8 mouse cellular contexts compared by ENCODE assay signal in the genomic region with DNA sequence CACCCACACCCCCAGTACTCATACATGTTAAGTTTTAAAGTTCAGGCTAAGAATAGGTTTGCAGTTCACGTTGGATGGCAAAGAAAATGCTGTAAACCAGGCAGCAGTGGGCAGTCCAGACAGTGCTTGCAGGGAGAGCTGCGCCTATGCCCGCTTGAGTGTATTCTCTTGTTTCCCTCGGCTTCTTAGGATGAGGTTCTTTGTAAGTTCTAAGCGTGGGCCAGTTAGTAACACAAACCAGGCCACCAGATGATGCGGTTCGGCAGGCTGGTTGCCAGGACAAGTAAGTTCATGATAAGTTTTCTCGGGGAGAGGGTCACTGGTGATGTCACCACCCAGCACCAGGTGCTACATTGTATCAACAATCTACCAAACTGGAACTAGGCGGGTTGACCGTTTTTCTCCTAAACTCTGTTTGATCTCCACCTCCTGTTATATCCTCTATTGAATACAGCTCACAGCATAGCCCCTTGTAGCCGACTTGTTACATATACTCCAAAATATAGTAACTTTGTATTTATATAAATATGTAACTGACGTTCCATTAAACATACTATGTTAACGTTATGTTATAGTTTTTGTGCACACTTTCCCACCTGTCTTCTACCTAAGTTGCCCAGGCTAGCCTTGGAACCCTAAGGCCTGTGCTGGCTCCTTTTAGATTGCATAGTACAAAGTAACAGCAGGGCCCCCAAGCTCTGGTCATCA. TPM values are rescaled to one million over a fixed set of nuclear protein-coding genes. Genes with fewer than 3 reads are reported as not detected.
A peak's percentile ranks its signal among the peaks of the same experiment; 100 is the strongest.
DNase-seq lines count a peak whose midpoint lies in the region; ATAC-seq and TF ChIP-seq lines count a peak whose summit lies in the region.

No protein-coding gene starts in this region.

- peak overlapping the region; percentile 53 for H3K4me2 ChIP-seq in CH12.LX (ENCODE audit: insufficient read depth, low read depth, poor library complexity, severe bottlenecking)
- H3K4me2 ChIP-seq in liver, embryonic 11.5 days, result peak overlapping the region; percentile 81

- H3K27ac ChIP-seq in cerebellum, adult 2 months (ENCODE audit: insufficient read depth, low read length), result peak overlapping the region; percentile 79
- H3K27ac ChIP-seq in CH12.LX (ENCODE audit: insufficient read depth, low read depth), result peak overlapping the region; percentile 97
- H3K27ac ChIP-seq in forebrain, embryonic 10.5 days, result peak overlapping the region; percentile 100
- peak overlapping the region; percentile 93 for H3K27ac ChIP-seq in liver, embryonic 11.5 days (ENCODE audit: low read depth, low read length)

- H3K27me3 ChIP-seq in cerebellum, adult 2 months (ENCODE audit: control insufficient read depth, insufficient read depth, low read length), result no peaks in the 10 kb centered on the region
- no peaks in the 10 kb centered on the region for H3K27me3 ChIP-seq in CH12.LX (replicated peaks)
- no peaks in the 10 kb centered on the region for H3K27me3 ChIP-seq in forebrain, embryonic 10.5 days (ENCODE audit: poor library complexity, severe bottlenecking)
- no peaks in the 10 kb centered on the region for H3K27me3 ChIP-seq in liver, embryonic 11.5 days (replicated peaks; ENCODE audit: control insufficient read depth, insufficient read depth, low read length)

- H3K9ac ChIP-seq in CH12.LX (ENCODE audit: insufficient read depth, low read depth), result peak overlapping the region; percentile 81
- H3K9ac ChIP-seq in liver, embryonic 11.5 days (ENCODE audit: low read depth, low read length), result peak overlapping the region; percentile 86

- peaks cover 9 to 15% of the 10 kb centered on the region in 2 experiments for H3K36me3 ChIP-seq in CH12.LX (replicated peaks in 1 of 2; ENCODE audit: control insufficient read depth in 1 of 2, insufficient read depth in 1 of 2, low read length in 1 of 2)
- H3K36me3 ChIP-seq in forebrain, embryonic 10.5 days (replicated peaks), result peaks cover 32% of the 10 kb centered on the region
- H3K36me3 ChIP-seq in liver, embryonic 11.5 days (ENCODE audit: control insufficient read depth, insufficient read depth, low read length), result peaks cover 15% of the 10 kb centered on the region

- no peaks in the 10 kb centered on the region for H3K4me1 ChIP-seq in cerebellum, adult 2 months (ENCODE audit: control insufficient read depth, insufficient read depth, low read length)
- H3K4me1 ChIP-seq in CH12.LX (ENCODE audit: control insufficient read depth in 1 of 2, insufficient read depth in 2 of 2), result peaks cover 15 to 21% of the 10 kb centered on the region in 2 experiments
- H3K4me1 ChIP-seq in forebrain, embryonic 10.5 days, result peaks cover 24% of the 10 kb centered on the region
- peaks cover 5% of the 10 kb centered on the region for H3K4me1 ChIP-seq in liver, embryonic 11.5 days (replicated peaks; ENCODE audit: control insufficient read depth, insufficient read depth, low read length)

- TF ChIP-seq EP300 in CH12.LX (IDR thresholded peaks at IDR 0.05; ENCODE audit: low read length), result no peak; the same call in 1 of the 2 replicates

- dilution Hi-C loops in CH12.LX (cut with MboI; ENCODE audit: extremely low pct_ligation_motif_present, extremely low pct_unique_long_range_greater_than_20kb, low sequenced_read_pairs), result no loop called here

- ATAC-seq in liver, embryonic 11.5 days (replicated peaks; ENCODE audit: low FRiP score), result no peak

- peak overlapping the region; percentile 61 for H3K4me3 ChIP-seq in cerebellum, adult 2 months (replicated peaks; ENCODE audit: insufficient read depth, low read depth, low read length)
- peak overlapping the region; percentile 38 to 78 (median 67) for H3K4me3 ChIP-seq in CH12.LX (replicated peaks in 1 of 3; ENCODE audit: low read depth in 2 of 3, low read length in 2 of 3, poor library complexity in 1 of 3)
- H3K4me3 ChIP-seq in forebrain, embryonic 10.5 days, result peak overlapping the region; percentile 94
- peak overlapping the region; percentile 98 for H3K4me3 ChIP-seq in liver, embryonic 11.5 days (ENCODE audit: low read depth, low read length)

- no peak for DNase-seq in cerebellum, adult 2 months
- no peak for DNase-seq in cerebellum, postnatal 4 days (ENCODE audit: low spot score in 2 of 2)
- DNase-seq in CH12.LX (ENCODE audit: extremely low read depth), result no peak
- DNase-seq in forebrain, embryonic 10.5 days (ENCODE audit: extremely low spot score, low spot score), result no peak
- DNase-seq in liver, embryonic 11.5 days (ENCODE audit: low spot score), result no peak
- no peak for DNase-seq in urinary bladder, postnatal 10 days (ENCODE audit: low spot score)
- no peak for DNase-seq in right cerebral cortex, postnatal 25 days
- DNase-seq in spleen, postnatal 4 days (ENCODE audit: low spot score in 2 of 2), result no peak

- peaks cover 24% of the 10 kb centered on the region for H3K79me2 ChIP-seq in CH12.LX (replicated peaks; ENCODE audit: control insufficient read depth, extremely low read depth, insufficient read depth, poor library complexity, severe bottlenecking)

- no peaks in the 10 kb centered on the region for H3K9me3 ChIP-seq in CH12.LX (replicated peaks; ENCODE audit: low read length)
- no peaks in the 10 kb centered on the region for H3K9me3 ChIP-seq in forebrain, embryonic 10.5 days
- H3K9me3 ChIP-seq in liver, embryonic 11.5 days (ENCODE audit: control insufficient read depth, low read length), result no peaks in the 10 kb centered on the region

- no peak for TF ChIP-seq RAD21 in CH12.LX (IDR thresholded peaks at IDR 0.05; ENCODE audit: low read depth, low read length)

- 90% methylated on average over 13 of the region's 13 CpGs for WGBS in cerebellum, adult 2 months
- WGBS in forebrain, embryonic 10.5 days, result 86% methylated on average over 13 of the region's 13 CpGs
- WGBS in liver, embryonic 11.5 days, result 66% methylated on average over 13 of the region's 13 CpGs

- in situ Hi-C loops in CH12.LX (cut with MboI; ENCODE audit: low pct_ligation_motif_present, low pct_unique_long_range_greater_than_20kb, low sequenced_read_pairs), result loop anchor here (25.0 kb wide), 1 partner anchor 1407 kb away; no protein-coding TSS in a partner anchor

- no peak for TF ChIP-seq CTCF in cerebellum, adult 2 months (IDR thresholded peaks at IDR 0.05; ENCODE audit: borderline replicate concordance, insufficient read depth, low read depth, low read length)
- TF ChIP-seq CTCF in CH12.LX (conservative IDR thresholded peaks at IDR 0.05 in 1 of 2, IDR thresholded peaks at IDR 0.05 in 1 of 2; ENCODE audit: low read depth in 2 of 2, low read length in 2 of 2), result no peak

- no peak for TF ChIP-seq POLR2A in cerebellum, adult 2 months (IDR thresholded peaks at IDR 0.05; ENCODE audit: borderline replicate concordance, insufficient read depth, low read length)
- no peak for TF ChIP-seq POLR2A in CH12.LX (IDR thresholded peaks at IDR 0.05; ENCODE audit: low read depth, low read length)

TF ChIP-seq in CH12.LX, 34 proteins besides CTCF, POLR2A, EP300 and RAD21:
- TF ChIP-seq IRF4 (IDR thresholded peaks at IDR 0.05; ENCODE audit: low read depth, low read length) (0 out of 2 replicates have a peak, but pooled peaks have one; percentile 11), MAX (IDR thresholded peaks at IDR 0.05; ENCODE audit: low read length) (peak; percentile 24), CHD1 (IDR thresholded peaks at IDR 0.05; ENCODE audit: low read depth, low read length) (peak; percentile 57; the same call in 1 of the 2 replicates), TCF12 (IDR thresholded peaks at IDR 0.05; ENCODE audit: low read depth, low read length) (peak; percentile 35; the same call in 1 of the 2 replicates), JUN (IDR thresholded peaks at IDR 0.05; ENCODE audit: insufficient read depth, low read depth, low read length) (peak; percentile 27; the same call in 1 of the 2 replicates), KAT2A (IDR thresholded peaks at IDR 0.05; ENCODE audit: insufficient replicate concordance, low read length) (no peak), CHD2 (IDR thresholded peaks at IDR 0.05; ENCODE audit: low read length) (no peak), MAZ (IDR thresholded peaks at IDR 0.05; ENCODE audit: low read depth, low read length) (no peak), USF1 (IDR thresholded peaks at IDR 0.05; ENCODE audit: low read depth, low read length) (no peak)

RNA-seq across cellular contexts. Expression of a gene that starts 0.9 kb away (rescaled TPM):
- 152 and 160 TPM in 2 replicates for polyA plus RNA-seq in cerebellum, adult 2 months (2012; rRNA removed)
- 847 and 977 TPM in 2 replicates for total RNA-seq in CH12.LX (2012; rRNA removed)
- total RNA-seq in CH12.LX (2014; rRNA removed), result 1,083 and 1,183 TPM in 2 replicates
- polyA plus RNA-seq in CH12.LX (2012; ENCODE audit: insufficient read length, low read depth), result 1,512 and 1,664 TPM in 2 replicates
- 1,091 and 1,094 TPM in 2 replicates for polyA plus RNA-seq in forebrain, embryonic 10.5 days (2016; fragmentation: Nextera tagmentation; extraction: Ambion mirVana)
- 878 and 928 TPM in 2 replicates for polyA plus RNA-seq in liver, embryonic 11.5 days (2014; fragmentation: Nextera tagmentation; extraction: Ambion mirVana)

RNA-seq across cellular contexts. Expression of a gene that starts 10.6 kb away (rescaled TPM):
- polyA plus RNA-seq in cerebellum, adult 2 months (2012; rRNA removed), result 21.4 and 21.8 TPM in 2 replicates
- 3.4 and 5.2 TPM in 2 replicates for total RNA-seq in CH12.LX (2012; rRNA removed)
- 0.74 and 1.2 TPM in 2 replicates for total RNA-seq in CH12.LX (2014; rRNA removed)
- polyA plus RNA-seq in CH12.LX (2012; ENCODE audit: insufficient read length, low read depth), result 1.9 and 2.5 TPM in 2 replicates
- 24.9 and 25.3 TPM in 2 replicates for polyA plus RNA-seq in forebrain, embryonic 10.5 days (2016; fragmentation: Nextera tagmentation; extraction: Ambion mirVana)
- 87.3 and 98.4 TPM in 2 replicates for polyA plus RNA-seq in liver, embryonic 11.5 days (2014; fragmentation: Nextera tagmentation; extraction: Ambion mirVana)
